Mouse (Mus musculus) intestine, postnatal 0 days (tissue): ENCODE results near the gene Gapdh. TPM values are rescaled to one million over a fixed set of nuclear protein-coding genes. Genes with fewer than 3 reads are reported as not detected.
A peak's percentile ranks its signal among the peaks of the same experiment; 100 is the strongest.

Source experiments
- ATAC-seq: fragments of 200-750 bp; cut with Nextera tagmentation; 2 replicates; pipeline ENCODE4 v1.8.0; 2017; ENCODE audit warnings: mild to moderate bottlenecking, moderate TSS enrichment, moderate library complexity
- H3K27ac ChIP-seq: fragments of 300-500 bp; sonication (generic); 2 replicates; pipeline ENCODE4 v1.5.1; 2014; ENCODE audit warnings: mild to moderate bottlenecking, low read depth, low read length, moderate library complexity
- H3K27me3 ChIP-seq: fragments of 300-500 bp; sonication (generic); replicated peaks from 2 replicates; pipeline ENCODE4 v1.6.1; 2014; ENCODE audit warnings: low read length, mixed read lengths; ENCODE audit not compliant: control insufficient read depth, insufficient read depth
- H3K36me3 ChIP-seq: fragments of 300-500 bp; sonication (generic); 2 replicates; pipeline ENCODE4 v1.6.1; 2014; ENCODE audit warnings: mild to moderate bottlenecking, moderate library complexity; ENCODE audit not compliant: control insufficient read depth, insufficient read depth
- H3K4me1 ChIP-seq: fragments of 300-500 bp; sonication (generic); replicated peaks from 2 replicates; pipeline ENCODE4 v1.6.1; 2014; ENCODE audit warnings: antibody characterized with exemption, low read length, mixed read lengths; ENCODE audit not compliant: control insufficient read depth, insufficient read depth
- H3K4me2 ChIP-seq: fragments of 300-500 bp; sonication (generic); replicated peaks from 2 replicates; pipeline ENCODE4 v1.6.1; 2014; ENCODE audit warnings: low read depth, mild to moderate bottlenecking, moderate library complexity
- H3K4me3 ChIP-seq: fragments of 300-500 bp; sonication (generic); 2 replicates; pipeline ENCODE4 v1.5.1; 2014; ENCODE audit warnings: low read depth, low read length
- H3K9ac ChIP-seq: fragments of 300-500 bp; sonication (generic); 2 replicates; pipeline ENCODE4 v1.6.1; 2014; ENCODE audit warnings: mild to moderate bottlenecking, low read depth, low read length
- H3K9me3 ChIP-seq: fragments of 300-500 bp; sonication (generic); 2 replicates; pipeline ENCODE4 v1.6.1; 2016; ENCODE audit warnings: mixed run types; ENCODE audit not compliant: control insufficient read depth
- CTCF ChIP-seq: sonication (generic); IDR thresholded peaks from 2 replicates; pipeline ENCODE4 v1.5.1; 2016; ENCODE audit warnings: low read depth, mild to moderate bottlenecking, control low read depth, antibody characterized with exemption, moderate library complexity
- WGBS: fragments of 180-500 bp; shearing (Covaris S2); extraction: QIAGEN DNeasy Blood & Tissue Kit; methylation state at CpG from one replicate; pipeline ENCODE4 v1.1.7; 2014; 5-methylcytosine and 5-hydroxymethylcytosine counted together
- polyA plus RNA-seq: library from polyadenylated mRNA; unstranded; fragments of >200 nt; fragmentation: Nextera tagmentation; extraction: Ambion mirVana; gene quantifications from 2 replicates; pipeline ENCODE4 v1.2.1, GENCODE M21; 2015

The Gapdh gene
- polyA plus RNA-seq, 1 experiment from 2014 or later: 1,629 TPM

DNA sequence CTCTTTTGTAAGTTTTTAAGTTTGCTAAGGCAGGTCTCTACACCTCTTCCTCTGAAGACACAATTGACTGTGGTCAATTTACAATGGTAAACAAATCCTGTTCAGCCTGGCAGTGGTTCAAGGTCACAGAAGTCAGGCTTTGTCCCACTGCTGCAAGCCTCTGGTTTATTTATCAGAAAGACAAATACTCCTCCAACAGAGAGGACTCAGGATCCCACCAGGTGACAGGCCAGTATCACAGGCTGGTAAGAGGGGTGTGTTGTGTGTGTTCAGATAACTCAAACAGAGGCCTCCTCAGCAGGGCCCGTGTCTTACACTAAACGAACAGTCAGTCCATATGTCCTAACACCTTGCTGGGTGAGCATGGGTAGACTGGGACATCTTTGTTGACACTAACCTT, 6.2 kb upstream of the Gapdh start:
- no peak for ATAC-seq
- H3K9me3 ChIP-seq: no peaks in the 10 kb centered on the region
- WGBS: 54% methylated on average over 2 of the region's 2 CpGs
- no peak overlapping the region for H3K4me2 ChIP-seq
- H3K27me3 ChIP-seq: no peaks in the 10 kb centered on the region
- no peak for TF ChIP-seq CTCF
- no peak overlapping the region for H3K27ac ChIP-seq
- H3K9ac ChIP-seq: no peak overlapping the region
- H3K4me3 ChIP-seq: no peak overlapping the region
- H3K36me3 ChIP-seq: peaks cover 95% of the 10 kb centered on the region
- H3K4me1 ChIP-seq: 0 out of 2 replicates have a peak, but pooled peaks cover under 1% of the 10 kb centered on the region

DNA sequence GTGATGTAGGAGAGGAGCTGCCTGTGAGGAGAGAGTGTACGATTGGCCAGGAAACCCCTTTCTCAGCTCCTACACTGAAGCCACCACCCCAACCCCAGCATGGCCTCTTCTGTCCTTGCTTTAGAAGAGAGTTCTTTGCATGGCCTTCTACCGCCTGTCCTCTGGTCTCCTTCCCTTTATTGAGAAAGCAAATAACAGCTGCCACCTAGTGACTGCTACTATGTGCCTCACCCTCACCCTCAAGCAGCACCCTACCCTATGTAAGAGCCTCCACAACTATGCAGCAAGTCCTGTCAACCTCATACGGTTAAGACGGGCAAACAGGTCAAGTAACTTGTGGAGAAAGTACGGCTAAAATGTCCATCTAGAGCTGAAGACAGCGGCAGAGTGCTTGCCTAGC, 3.9 kb upstream of the Gapdh start:
- Histone ChIP-seq H3K27me3 (no peaks in the 10 kb centered on the region), H3K4me2 (no peak overlapping the region), H3K4me3 (no peak overlapping the region), H3K9me3 (no peaks in the 10 kb centered on the region), H3K27ac (0 out of 2 replicates have a peak overlapping the region, but pooled peaks have one; percentile 2), H3K4me1 (0 out of 2 replicates have a peak, but pooled peaks cover 10% of the 10 kb centered on the region), H3K9ac (no peak overlapping the region), H3K36me3 (peaks cover 74% of the 10 kb centered on the region)
- peak; percentile 57 for TF ChIP-seq CTCF
- ATAC-seq: no peak
- 69% methylated on average over 6 of the region's 6 CpGs for WGBS

DNA sequence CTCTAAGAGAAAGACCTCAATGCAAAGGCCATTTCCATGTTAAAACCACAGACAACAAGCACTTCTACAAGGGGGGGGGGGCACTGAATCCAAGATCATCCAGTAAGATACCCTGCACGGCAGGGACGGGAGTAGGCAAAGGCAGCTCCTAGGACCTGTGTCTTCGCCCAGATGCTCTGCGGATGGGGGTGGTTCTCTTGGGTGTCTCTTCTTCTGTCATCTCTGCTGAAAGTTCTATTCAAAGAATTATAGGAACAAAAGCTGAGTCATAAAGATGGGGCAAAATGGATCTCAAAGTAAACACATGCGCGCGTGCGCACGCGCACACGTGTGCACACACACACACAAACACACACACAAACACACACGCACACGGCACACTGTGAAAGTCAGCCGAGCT, 1.8 kb upstream of the Gapdh start:
- Histone ChIP-seq H3K4me2 (no peak overlapping the region), H3K9ac (no peak overlapping the region), H3K9me3 (no peaks in the 10 kb centered on the region), H3K4me1 (0 out of 2 replicates have a peak, but pooled peaks cover 12% of the 10 kb centered on the region), H3K27ac (peak overlapping the region; percentile 92; the same call in 1 of the 2 replicates), H3K4me3 (no peak overlapping the region), H3K27me3 (no peaks in the 10 kb centered on the region), H3K36me3 (peaks cover 54% of the 10 kb centered on the region)
- no peak for TF ChIP-seq CTCF
- ATAC-seq: no peak
- WGBS: 89% methylated on average over 14 of the region's 14 CpGs

DNA sequence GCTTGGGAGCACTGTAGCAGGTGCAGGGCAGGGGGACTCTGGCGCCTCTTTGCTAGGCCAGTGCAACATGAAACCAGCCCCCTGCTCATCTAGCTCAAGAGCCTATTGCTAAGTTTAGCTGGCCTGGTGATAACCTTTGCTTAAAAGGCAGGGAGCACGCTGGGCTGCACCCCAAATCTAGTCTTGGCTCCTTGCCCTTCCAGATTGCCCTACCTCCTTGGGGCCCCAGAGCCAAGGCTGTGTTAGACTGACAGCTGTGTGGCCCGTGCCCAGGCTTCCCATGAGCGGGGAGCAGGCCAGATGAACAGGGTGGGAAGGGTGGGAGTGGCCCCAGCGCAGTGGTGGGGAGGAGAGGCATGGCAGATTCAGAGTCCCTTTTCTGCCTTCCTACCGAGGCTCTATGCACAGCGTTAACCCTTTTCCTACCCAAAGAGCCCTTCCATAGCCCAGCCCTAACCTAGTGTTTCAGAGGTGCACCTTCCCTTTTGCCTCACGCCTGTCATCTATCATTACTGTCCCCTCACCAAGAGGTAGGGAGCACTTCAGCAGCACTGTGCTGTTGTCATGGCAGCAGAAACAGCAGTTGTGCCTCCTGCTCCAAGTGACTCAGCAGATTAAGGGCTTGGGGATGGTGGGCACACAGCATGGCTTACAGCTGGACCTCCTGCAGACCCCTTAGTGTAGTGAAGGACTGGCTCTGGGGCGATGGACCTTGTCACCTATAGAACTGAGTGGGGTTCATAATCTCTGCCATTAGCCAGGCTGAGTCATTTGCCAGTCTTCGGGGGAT, 789 bp upstream of the Gapdh start:
- 0 out of 2 replicates have a peak, but pooled peaks cover 12% of the 10 kb centered on the region for H3K4me1 ChIP-seq
- WGBS: 7% methylated on average over 10 of the region's 10 CpGs
- peak overlapping the region; percentile 92 for H3K4me2 ChIP-seq
- peak overlapping the region; percentile 92 for H3K27ac ChIP-seq
- peak overlapping the region; percentile 84 for H3K4me3 ChIP-seq
- peaks cover 44% of the 10 kb centered on the region for H3K36me3 ChIP-seq
- no peak for TF ChIP-seq CTCF
- peak; percentile 17 for ATAC-seq
- H3K27me3 ChIP-seq: no peaks in the 10 kb centered on the region
- peak overlapping the region; percentile 76 for H3K9ac ChIP-seq
- no peaks in the 10 kb centered on the region for H3K9me3 ChIP-seq

DNA sequence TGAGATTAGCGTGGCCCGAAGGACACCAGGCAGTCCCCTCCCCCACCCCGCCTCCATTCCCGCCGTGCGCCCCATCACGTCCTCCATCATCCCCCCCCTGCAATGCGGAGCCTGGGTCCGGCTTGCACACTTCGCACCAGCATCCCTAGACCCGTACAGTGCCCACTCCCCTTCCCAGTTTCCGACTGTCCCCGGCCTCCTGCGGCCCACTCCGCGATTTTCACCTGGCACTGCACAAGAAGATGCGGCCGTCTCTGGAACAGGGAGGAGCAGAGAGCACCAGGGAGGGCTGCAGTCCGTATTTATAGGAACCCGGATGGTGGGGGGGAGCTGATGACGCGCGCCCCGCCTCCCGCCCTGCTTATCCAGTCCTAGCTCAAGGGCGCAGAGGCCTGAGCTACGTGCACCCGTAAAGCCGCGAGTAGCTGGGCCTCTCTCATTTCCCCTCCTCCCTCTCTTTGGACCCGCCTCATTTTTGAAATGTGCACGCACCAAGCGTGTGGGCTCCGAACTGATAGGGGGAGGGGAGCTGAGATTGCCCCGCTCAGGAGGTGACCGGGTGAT, 857 bp downstream of the Gapdh start:
- H3K27ac ChIP-seq: peak overlapping the region; percentile 92
- peaks cover 12% of the 10 kb centered on the region; the same call in 1 of the 2 replicates for H3K4me1 ChIP-seq
- WGBS: under 1% methylated on average over 35 of the region's 36 CpGs
- H3K4me3 ChIP-seq: peak overlapping the region; percentile 84
- TF ChIP-seq CTCF: no peak
- H3K9ac ChIP-seq: peak overlapping the region; percentile 76
- H3K4me2 ChIP-seq: peak overlapping the region; percentile 92
- H3K36me3 ChIP-seq: peaks cover 40% of the 10 kb centered on the region
- ATAC-seq: peak; percentile 81
- H3K27me3 ChIP-seq: no peaks in the 10 kb centered on the region
- no peaks in the 10 kb centered on the region for H3K9me3 ChIP-seq

DNA sequence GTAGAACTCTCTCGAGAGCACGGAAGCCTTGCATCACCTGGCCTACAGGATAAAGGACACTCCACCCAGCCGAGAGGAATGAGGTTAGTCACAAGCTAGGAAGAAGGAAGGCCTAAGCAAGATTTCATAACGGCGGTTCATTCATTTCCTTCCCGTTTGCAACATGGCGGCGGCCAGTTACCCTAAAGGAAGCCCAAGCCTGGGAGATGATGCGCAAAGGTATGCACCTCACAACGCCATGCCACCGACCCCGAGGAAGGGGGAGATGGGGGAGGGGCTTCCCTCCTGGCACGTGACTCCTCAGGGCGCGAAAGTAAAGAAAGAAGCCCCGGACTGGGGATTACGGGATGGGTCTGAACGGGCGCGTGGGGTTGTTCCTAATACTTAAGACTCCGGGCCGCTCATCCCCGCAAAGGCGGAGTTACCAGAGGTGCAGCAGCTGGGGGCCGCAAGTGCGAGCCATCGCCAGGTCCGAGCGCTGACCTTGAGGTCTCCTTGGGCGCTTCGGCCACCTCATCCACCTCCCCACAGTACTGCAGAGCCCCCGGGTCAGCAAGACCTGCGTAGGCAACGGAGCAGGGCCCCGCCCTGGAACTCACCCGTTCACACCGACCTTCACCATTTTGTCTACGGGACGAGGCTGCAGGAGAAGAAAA, 1.5 kb downstream of the Gapdh start:
- under 1% methylated on average over 39 of the region's 39 CpGs for WGBS
- Histone ChIP-seq H3K4me3 (peak overlapping the region; percentile 84), H3K27ac (peak overlapping the region; percentile 92), H3K4me1 (peaks cover 12% of the 10 kb centered on the region; the same call in 1 of the 2 replicates), H3K9ac (peak overlapping the region; percentile 76), H3K36me3 (peaks cover 40% of the 10 kb centered on the region), H3K9me3 (no peaks in the 10 kb centered on the region), H3K4me2 (peak overlapping the region; percentile 92), H3K27me3 (no peaks in the 10 kb centered on the region)
- ATAC-seq: peak; percentile 7; the same call in 1 of the 2 replicates
- no peak for TF ChIP-seq CTCF
